Mouse (Mus musculus) cerebellum, adult 11-12 months (tissue): Measurements from ENCODE around the gene Tpbg.
"Not testable (repeated sequence)": the region's sequence is repeated elsewhere in the genome, so short reads cannot be mapped to it uniquely, and the experiment has no call there.

ENCODE experiments used
- DNase-seq: peaks from one replicate; pipeline ENCODE4 v3.0.0; 2022

Tpbg gene

DNA sequence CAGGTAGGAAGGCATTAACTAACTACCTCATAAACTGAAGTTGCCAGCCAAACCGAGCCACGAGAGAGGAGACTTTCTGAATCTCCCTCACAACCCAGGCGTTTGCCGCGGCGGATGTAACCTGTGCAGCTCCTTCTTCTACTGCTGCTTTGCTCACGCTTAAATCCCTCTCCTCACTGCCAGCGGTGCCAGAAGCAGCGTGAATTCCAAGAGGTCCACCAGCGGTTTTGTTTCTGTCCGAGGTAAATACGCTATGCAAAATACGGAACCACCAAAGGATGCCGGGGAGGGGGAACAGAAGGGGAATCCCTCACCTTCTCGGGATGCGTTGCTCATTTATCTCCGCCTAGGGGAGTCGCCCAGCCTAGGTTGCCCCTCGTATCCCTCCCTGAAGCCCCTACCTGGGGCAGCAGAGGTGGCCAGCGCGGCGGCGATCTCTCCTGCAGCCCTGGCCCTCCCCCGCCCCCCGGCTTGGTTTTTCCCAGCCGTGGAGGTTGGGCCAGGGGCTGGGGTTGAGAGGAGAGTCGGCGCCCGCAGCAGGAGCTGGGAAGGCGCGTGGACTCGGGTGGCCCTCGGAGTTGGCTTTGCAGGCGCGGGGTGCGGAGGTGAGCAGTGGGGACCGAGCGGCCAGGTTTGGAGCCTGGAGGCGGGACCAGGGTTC lies at the start of gene Tpbg:
Tpbg (plus strand) TSS at position 30 of the 661 bp plus-strand sequence.
- peak; percentile 31 for DNase-seq

DNA sequence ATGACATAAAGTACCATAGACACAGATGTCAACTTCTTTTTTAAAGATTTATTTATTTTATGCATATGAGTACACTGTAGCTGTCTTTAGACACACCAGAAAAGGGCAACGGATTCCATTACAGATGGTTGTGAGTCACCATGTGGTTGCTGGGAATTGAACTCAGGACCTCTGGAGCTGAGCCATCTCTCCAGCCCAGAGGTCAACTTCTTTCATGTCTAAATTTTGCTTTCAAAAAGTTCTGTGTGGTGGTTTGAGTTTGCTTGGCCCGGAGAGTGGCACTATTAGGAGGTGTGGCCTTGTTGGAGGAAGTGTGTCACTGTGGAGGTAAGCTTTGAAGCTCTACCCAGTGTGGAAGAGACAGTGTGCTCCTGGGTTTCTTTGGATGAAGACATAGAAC lies 40.2 kb upstream of the Tpbg start:
- DNase-seq, result not testable (repeated sequence)

DNA sequence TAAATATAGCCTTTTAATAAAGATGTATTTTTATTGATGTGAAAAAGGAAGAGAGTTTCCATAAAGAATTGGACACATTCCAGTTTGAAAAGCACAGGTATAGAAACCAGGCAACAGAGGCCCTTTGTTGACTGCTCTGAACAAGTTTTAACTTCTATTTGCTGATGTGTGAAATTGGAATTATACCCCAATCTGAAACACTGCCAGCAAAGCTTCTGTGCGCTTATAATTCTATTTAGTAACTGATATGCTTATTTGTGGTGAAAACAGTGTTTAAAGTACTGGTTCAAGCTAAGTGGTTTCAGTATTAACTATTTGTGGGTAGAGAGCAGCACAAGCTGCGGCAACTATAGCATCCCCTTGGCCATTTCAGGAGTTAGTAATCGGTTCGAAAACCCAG lies 39.6 kb upstream of the Tpbg start:
- no peak for DNase-seq

DNA sequence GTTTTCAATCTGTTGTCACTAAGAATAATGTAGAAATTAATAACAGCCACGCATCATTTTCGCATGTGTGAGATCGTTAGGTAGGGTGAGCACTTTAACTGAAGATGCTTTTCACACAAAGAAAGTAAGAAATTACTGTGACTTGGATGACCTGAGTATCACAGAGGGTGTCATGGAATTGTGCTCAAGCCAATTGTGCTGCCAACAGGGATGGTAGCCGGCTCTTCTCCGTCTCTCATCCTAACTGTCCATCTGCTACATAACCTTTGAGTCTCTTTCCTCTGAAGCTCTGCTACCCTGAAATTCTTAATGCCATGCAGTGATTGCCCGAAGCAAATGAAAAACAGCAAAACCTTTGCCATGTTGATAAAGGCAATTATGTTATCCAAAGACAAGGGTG lies 35.8 kb upstream of the Tpbg start:
- no peak for DNase-seq

DNA sequence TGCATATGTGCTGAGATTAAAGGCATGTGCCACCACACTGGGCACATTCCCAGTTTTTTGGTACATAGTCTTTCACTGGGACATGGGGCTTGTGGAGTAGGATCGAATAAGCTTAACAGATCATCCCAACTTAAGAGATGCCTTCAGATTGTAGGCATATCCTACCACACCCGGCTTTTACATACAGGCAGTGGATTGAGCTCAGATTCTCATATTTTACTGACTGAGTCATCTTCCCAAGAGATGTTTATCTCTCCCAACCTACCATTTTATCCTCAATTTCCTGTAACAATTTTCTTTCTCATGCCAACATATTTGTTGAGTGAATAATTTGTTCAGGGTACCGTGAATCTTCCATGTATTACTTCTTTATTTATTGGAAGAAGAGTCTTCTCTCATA lies 32.9 kb upstream of the Tpbg start:
- no peak for DNase-seq

DNA sequence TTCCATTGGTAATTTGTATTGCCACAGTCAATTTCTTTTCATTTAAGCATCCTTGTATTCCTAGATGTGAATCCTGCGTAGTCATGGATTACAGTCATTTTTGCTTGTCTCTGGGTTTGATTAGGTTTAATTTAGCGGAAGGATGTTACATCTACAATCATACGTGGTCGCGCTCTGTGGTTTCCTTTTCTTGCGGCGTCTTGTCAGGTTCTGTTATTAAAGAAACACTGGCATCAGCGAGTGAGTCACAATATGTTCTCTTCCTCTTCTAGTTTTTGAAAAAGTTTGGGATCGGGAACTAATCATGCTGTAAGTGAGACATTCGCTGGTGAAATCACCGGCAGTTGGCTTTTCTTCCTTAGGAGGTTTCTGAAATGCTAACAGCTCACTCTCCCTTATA lies 21.4 kb upstream of the Tpbg start:
- no peak for DNase-seq

DNA sequence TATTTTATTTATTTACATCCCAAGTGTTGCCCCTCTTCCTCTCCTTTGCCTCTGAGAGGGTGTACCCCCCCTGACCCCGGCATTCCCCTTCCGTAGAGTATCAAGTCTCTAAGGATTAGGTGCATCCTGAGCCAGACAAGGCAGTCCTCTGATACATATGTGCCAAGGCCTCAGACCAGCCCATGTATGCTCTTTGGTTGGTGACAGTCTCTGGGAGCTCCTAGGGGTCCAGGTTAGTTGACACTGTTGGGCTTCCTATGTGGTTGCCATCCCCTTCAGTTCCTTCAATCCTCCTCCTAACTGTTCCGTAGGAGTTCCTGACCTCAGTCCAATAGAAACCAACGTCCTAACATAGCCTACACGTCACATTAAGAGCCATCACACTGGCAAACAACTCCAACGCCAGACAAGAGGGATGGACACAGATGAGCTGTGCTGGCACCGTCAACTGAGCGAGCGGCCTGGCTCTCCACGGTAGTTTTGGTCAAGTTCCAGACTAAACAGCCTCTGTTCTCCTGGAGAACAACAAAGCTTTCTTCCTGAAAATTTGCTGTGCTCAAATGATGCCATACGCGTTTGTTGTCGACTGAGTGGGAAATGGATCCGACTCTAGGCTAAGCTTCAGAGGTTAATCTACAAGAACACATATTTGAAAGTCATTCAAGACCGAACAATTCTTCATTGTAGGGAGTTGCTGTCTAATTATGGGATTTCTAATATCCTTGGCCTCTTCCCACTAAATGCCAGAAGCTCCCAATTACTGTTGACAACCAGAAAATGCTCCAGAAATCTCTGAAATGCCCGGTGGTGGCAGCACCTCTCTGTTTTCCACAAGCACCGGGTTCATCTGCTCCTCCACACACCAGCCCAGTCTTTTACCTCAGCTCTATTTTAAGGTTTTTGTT lies 6.4 kb upstream of the Tpbg start:
- peak; percentile 84 for DNase-seq

DNA sequence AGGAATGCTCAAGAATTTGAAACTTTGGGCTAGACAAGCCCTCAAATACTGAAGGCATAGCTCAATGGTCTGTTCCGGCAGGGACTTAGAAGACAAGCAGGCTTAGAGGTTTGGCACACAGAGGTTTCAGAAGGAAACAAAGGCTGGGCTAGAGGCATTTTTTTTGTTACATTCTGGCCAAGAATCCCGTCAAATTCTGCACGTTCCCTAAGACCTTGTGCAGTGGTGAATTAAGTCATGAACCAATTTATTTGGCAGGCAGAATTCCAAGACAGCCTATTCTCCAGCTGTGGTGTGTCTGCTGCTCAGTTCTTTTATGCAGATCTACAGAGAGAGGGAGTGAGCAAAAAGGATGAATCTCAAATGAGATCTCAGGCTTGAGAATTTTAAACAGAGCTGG lies 2.6 kb upstream of the Tpbg start:
- no peak for DNase-seq

DNA sequence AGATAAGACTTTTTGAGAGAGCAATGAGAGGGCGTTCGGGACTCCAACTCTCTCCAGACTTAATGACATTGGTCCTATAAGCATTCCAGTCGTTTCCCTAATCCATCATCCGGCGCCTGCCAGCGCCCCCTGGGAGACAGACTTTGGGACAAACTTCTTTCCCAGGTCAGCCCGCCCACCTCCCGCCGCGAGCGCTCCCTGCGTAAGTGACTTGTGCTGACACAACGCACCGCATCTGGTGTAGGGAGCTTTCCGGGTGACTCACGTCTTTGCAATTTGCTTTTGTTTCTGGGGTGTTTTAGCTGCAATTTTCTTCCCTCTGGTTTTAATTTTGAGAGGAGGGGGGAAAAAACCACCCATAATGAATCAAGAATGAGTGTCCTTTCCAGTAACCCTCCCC lies 289 bp upstream of the Tpbg start:
- no peak for DNase-seq

DNA sequence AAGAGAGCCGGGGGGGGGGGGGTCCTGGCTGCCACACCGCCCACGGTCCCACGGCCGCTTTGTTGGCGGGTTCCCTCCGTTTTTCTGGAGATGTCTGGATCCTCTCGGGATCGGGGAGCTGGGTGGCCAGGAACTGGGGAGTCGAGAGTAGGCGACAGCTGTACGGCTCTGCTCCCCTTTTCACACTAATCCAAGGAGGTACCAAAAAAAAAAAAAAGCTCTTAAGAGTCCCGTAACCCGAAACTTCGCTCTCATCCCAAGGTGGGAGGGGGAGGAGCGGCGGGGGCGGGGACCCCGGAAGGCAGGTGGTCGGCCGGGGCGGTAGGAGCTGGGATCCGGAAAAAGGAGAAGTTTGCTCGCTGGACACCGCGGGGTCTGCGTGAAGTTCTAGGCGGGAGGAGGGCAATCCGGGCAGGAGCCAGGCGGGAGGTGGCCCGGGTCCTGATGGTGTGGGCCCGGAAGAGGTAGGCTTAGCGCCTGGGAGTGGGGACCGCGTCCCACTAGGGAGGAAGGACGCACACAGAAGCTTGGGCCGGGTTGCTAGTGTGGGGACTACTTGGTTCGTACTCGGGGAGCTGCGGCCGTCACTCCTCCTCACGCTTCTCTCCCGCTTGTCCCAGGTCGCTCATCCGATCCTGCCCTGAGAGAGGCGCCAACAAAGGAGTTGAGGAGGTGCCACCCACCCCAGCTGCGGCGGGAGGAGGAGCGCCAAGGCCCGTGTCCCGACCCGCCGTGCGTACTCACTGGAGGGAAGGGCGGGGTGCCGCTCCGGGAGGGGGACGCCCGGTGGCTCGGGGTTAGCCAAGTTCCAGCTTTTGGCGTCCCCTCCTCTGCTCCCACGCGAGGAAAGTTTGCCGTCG lies 1.1 kb downstream of the Tpbg start:
- peak; percentile 33 for DNase-seq

DNA sequence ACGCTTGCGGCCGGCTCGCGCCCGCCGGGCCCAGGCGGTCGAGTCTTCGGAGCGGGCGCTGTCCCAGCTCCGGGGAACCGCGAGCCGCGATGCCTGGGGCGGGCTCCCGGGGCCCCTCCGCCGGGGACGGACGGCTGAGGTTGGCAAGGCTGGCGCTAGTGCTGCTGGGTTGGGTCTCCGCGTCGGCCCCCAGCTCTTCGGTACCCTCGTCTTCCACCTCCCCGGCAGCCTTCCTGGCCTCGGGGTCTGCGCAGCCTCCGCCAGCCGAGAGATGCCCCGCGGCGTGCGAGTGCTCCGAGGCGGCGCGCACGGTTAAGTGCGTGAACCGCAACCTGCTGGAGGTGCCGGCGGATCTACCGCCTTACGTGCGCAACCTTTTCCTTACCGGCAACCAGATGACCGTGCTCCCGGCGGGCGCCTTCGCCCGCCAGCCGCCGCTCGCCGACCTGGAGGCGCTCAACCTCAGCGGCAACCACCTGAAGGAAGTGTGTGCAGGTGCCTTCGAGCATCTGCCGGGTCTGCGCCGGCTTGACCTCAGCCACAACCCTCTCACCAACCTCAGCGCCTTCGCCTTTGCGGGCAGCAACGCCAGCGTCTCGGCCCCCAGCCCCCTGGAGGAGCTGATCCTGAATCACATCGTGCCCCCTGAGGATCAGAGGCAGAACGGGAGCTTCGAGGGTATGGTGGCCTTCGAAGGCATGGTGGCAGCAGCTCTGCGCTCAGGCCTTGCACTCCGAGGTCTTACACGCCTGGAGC lies 1.9 kb downstream of the Tpbg start:
- no peak for DNase-seq

DNA sequence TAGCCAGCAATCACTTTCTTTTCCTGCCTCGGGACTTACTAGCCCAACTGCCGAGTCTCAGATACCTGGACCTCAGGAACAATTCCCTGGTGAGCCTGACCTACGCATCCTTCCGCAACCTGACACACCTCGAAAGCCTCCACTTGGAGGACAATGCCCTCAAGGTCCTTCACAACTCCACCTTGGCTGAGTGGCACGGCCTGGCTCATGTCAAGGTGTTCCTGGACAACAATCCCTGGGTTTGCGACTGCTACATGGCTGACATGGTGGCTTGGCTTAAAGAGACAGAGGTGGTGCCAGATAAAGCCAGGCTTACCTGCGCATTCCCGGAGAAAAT lies 2.4 kb downstream of the Tpbg start:
- no peak for DNase-seq

DNA sequence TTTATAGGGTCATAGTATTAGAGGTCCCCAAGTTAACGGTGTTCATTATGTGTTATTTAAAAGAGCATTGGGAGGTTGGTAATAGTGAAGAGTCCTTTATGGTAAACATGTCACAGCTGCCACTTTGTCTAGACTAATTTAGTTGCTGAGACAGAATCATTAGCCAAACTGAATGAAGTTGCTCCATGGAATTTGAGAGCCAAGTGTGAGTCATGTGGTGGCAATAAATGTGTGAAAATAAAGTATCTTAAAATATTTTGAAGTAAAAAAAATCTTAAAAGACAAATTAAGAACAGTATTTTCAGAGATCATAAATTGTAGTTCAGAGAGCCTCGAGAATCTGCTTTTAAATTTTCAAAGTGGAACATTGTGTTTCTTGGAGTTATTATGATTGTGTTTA lies 4.0 kb downstream of the Tpbg start:
- DNase-seq, result no peak

DNA sequence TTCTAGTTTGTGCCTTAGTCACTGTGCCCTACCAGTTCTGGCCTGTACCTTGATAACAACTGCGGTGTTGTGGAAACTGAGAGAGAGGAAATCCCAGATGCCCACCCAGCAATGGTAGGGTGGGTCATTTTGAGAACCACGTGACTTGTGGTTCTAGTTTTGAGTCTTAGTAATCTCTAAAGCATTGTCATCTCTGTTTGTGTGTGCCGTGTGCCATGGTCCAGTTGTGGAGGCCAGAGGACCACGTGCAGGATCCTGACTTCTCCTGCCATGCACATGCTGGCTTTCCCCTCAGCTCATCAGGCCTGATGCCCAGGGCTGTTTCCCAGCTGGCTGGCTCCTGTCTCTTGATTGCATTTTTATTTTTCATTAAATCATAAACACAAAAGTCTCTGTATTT lies 12.6 kb downstream of the Tpbg start:
- DNase-seq, result no peak

DNA sequence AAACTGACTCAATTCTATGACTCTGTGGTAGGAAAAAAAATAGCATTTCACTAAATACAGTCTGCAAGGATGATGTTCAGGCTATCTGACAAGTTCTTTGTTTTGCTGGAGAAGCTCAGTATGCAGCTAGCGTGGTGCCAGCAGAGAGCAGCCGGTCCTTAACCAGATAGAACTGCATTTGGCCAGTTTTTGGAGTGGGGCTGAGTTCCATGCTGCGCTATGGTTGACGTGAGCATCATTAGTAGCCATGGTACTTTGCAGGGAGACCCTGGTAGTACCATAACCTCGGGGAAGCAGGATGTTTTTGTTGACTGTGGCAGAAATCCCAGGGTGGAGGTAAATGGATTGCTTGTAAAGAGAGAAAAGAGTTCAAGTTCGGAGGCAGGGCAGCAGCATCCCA lies 14.3 kb downstream of the Tpbg start:
- DNase-seq, result no peak

DNA sequence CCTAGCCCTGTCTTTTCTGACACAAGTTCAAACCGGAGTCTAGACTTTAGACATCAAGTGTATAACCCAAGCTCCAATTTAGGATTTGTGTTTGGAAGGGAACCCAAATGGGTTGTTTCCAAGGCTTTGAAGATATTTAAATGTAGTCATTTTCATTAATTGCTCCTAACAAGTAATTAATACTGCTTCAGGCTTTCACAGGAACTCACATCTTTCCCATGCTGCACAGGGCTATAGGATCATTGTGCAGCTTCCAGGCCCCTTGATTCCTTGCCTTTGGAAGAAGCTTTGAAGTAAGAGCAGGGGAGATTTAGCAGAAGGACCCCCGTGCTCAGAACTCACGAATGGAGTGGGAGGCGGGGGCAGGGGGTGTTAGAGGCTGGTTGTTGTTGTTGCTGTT lies 18.9 kb downstream of the Tpbg start:
- no peak for DNase-seq

DNA sequence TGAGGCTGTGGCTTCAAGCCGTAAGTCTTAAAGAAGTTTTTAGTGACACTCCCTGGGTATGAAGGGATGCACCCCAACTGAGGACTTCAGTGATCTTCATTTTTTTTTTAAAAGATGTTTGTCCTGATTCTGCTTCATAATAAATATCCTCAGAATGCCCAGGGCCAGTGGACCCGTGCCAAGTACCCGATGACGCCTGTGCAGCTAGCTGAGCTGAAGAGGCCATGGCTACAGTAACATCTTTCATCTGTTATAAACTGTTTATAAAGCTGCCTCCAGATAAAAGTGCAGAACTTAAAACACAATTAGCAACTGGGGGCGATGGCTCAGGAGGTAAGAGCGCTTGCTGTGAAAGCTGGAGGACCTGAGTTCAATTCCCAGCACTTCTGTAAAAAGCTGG lies 20.4 kb downstream of the Tpbg start:
- no peak for DNase-seq

DNA sequence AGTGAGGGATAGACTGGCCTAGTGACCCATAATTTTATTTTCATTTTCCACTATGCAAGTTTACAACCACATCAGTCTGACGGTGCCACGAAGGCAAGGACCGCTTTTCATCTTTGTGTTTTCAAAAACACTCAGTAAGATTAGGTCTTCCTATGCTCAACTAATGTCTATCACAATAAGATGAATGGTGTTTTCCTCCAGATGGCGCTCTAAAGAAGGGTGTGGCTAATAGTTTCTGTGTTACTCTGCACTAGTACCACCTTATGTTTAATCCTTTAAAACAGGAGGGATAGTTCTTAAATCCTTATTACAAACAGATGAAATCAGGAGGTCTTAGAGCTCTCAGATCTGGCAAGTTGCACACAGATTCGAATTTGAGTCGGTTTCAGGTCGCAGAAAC lies 30.7 kb downstream of the Tpbg start:
- DNase-seq, result no peak

DNA sequence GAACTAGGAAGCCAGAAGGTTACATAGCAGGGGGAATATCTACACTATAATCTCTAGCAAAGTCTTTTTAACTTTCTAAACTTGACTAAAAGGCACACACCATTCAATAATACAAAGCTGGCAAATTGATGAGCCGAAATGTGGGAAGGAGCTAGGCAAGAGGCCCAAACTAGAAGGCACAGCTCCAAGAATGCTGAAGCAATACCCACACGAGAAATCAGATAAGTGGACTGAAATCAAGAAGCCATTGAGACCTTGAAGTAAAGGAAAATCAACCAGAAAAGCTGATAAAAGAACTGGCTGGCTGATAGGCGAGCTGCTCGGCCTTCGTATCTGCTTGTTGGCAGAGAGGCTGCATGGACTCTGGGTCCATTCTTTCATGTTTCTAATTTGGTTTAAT lies 51.5 kb downstream of the Tpbg start:
- DNase-seq, result no peak
